Comparison of ENCODE assay signal across 30 mouse cellular contexts in the genomic region with DNA sequence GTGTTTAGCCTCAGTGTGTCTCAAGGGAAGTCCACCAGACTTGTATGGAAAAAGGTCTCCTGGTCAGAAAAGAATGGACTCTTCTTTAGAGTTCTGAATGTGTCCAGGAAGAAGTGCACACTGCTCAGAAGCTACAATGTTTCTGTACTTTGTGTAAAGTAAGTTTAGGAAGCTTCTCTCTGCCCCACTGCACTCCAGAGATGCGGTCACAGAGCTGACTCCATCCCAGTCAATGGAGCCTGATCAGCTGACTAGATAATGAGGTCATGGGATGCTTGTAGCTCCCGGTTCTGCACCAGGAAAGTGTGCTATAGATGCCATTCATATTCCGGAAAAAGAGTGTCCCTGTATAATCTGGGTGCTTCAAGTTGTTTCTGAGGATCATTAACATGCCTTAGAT.
"Had no signal": no experiment of that assay in that cellular context is flagged by ENCODE, and none has a peak within 500 bp of the region (broad histone marks: within the 10 kb centered on the region; RNA-seq: fewer than 3 reads in every experiment).

No protein-coding gene starts in this region.

- H3K9ac ChIP-seq: limb, embryonic 12.5 days; limb, embryonic 13.5 days; limb, embryonic 15.5 days; liver, embryonic 12.5 days; liver, embryonic 13.5 days; liver, embryonic 14.5 days; liver, embryonic 15.5 days; liver, postnatal 0 days; lung, embryonic 14.5 days; lung, embryonic 15.5 days; midbrain, embryonic 12.5 days; midbrain, embryonic 13.5 days; midbrain, embryonic 15.5 days had no signal

- H3K27me3 ChIP-seq: limb, embryonic 12.5 days; limb, embryonic 13.5 days; limb, embryonic 15.5 days; liver, embryonic 12.5 days; liver, embryonic 13.5 days; liver, embryonic 15.5 days; lung, embryonic 15.5 days; megakaryocyte, embryonic 14.5 days; midbrain, embryonic 12.5 days; midbrain, embryonic 13.5 days; midbrain, embryonic 15.5 days had no signal

- H3K9me3 ChIP-seq: limb, embryonic 10.5 days; limb, embryonic 12.5 days; limb, embryonic 13.5 days; limb, embryonic 15.5 days; liver, embryonic 12.5 days; liver, embryonic 13.5 days; liver, embryonic 15.5 days; lung, embryonic 15.5 days; megakaryocyte, embryonic 14.5 days; midbrain, embryonic 12.5 days; midbrain, embryonic 13.5 days; midbrain, embryonic 15.5 days had no signal

- H3K36me3 ChIP-seq: limb, embryonic 10.5 days; limb, embryonic 12.5 days; limb, embryonic 13.5 days; limb, embryonic 15.5 days; liver, embryonic 12.5 days; liver, embryonic 13.5 days; liver, embryonic 15.5 days; lung, embryonic 15.5 days; midbrain, embryonic 12.5 days; midbrain, embryonic 13.5 days; midbrain, embryonic 15.5 days had no signal

- ATAC-seq: liver, embryonic 12.5 days; liver, postnatal 0 days; lung, postnatal 0 days; midbrain, embryonic 13.5 days; midbrain, embryonic 15.5 days; midbrain, embryonic 16.5 days had no signal

- DNase-seq: left cerebral cortex, postnatal 4 days; liver; liver, embryonic 13.5 days; liver, postnatal 0 days; lung, adult 18-20 months; lung, adult 2 months; lung, embryonic 14.5 days; lung, postnatal 10 days; lung, postnatal 14 days; lung, postnatal 36 days; lung, postnatal 4 days; midbrain, embryonic 14.5 days had no signal

- H3K4me2 ChIP-seq: limb, embryonic 12.5 days; limb, embryonic 13.5 days; limb, embryonic 15.5 days; liver, embryonic 11.5 days; liver, embryonic 12.5 days; liver, embryonic 13.5 days; liver, embryonic 15.5 days; lung, embryonic 14.5 days; lung, embryonic 15.5 days; midbrain, embryonic 12.5 days; midbrain, embryonic 13.5 days; midbrain, embryonic 15.5 days had no signal

- H3K27ac ChIP-seq: left cerebral cortex, adult 2 months; limb, embryonic 10.5 days; limb, embryonic 12.5 days; limb, embryonic 13.5 days; limb, embryonic 15.5 days; liver, embryonic 12.5 days; liver, embryonic 13.5 days; liver, embryonic 14.5 days; liver, embryonic 15.5 days; lung, embryonic 15.5 days; macrophage; midbrain, embryonic 12.5 days; midbrain, embryonic 13.5 days; midbrain, embryonic 15.5 days had no signal

- H3K4me1 ChIP-seq: limb, embryonic 10.5 days; limb, embryonic 12.5 days; limb, embryonic 13.5 days; limb, embryonic 15.5 days; liver, embryonic 12.5 days; liver, embryonic 13.5 days; liver, embryonic 15.5 days; lung, embryonic 15.5 days; megakaryocyte, embryonic 14.5 days; midbrain, embryonic 12.5 days; midbrain, embryonic 13.5 days; midbrain, embryonic 15.5 days had no signal

- H3K4me3 ChIP-seq: left cerebral cortex, adult 2 months; limb, embryonic 10.5 days; limb, embryonic 12.5 days; limb, embryonic 13.5 days; limb, embryonic 15.5 days; liver, embryonic 12.5 days; liver, embryonic 13.5 days; liver, embryonic 15.5 days; lung, embryonic 15.5 days; megakaryocyte, embryonic 14.5 days; midbrain, embryonic 12.5 days; midbrain, embryonic 13.5 days; midbrain, embryonic 15.5 days; myocyte had no signal
